Mouse (Mus musculus) heart, embryonic 10.5 days (tissue): ENCODE results near the gene Adck1. TPM values are rescaled to one million over a fixed set of nuclear protein-coding genes. Genes with fewer than 3 reads are reported as not detected.

ENCODE experiments used
- DNase-seq: peaks from one replicate; pipeline ENCODE4 v3.0.0-alpha.2; 2017; ENCODE audit warnings: low spot score
- H3K27ac ChIP-seq: fragments of 300-500 bp; sonication (generic); 2 replicates; pipeline ENCODE4 v1.5.1; 2016; ENCODE audit warnings: mild to moderate bottlenecking
- H3K27me3 ChIP-seq: fragments of 300-500 bp; sonication (generic); 2 replicates; pipeline ENCODE4 v1.6.1; 2016; ENCODE audit warnings: mild to moderate bottlenecking; ENCODE audit not compliant: poor library complexity, insufficient read depth, severe bottlenecking
- H3K36me3 ChIP-seq: fragments of 300-500 bp; sonication (generic); 2 replicates; pipeline ENCODE4 v1.6.1; 2016; ENCODE audit warnings: mild to moderate bottlenecking, moderate library complexity
- H3K4me1 ChIP-seq: fragments of 300-500 bp; sonication (generic); 2 replicates; pipeline ENCODE4 v1.6.1; 2016; ENCODE audit warnings: mild to moderate bottlenecking
- H3K4me3 ChIP-seq: fragments of 300-500 bp; sonication (generic); 2 replicates; pipeline ENCODE4 v1.5.1; 2016; ENCODE audit warnings: mild to moderate bottlenecking, moderate library complexity
- H3K9me3 ChIP-seq: fragments of 300-500 bp; sonication (generic); 2 replicates; pipeline ENCODE4 v1.6.1; 2016; ENCODE audit warnings: mild to moderate bottlenecking, moderate library complexity
- WGBS: fragments of 180-500 bp; shearing (Covaris S2); methylation state at CpG from one replicate; pipeline ENCODE4 v1.1.7; 2016; 5-methylcytosine and 5-hydroxymethylcytosine counted together
- polyA plus RNA-seq: library from polyadenylated mRNA; unstranded; fragments of >200 nt; fragmentation: Nextera tagmentation; extraction: Ambion mirVana; gene quantifications from 2 replicates; pipeline ENCODE4 v1.2.1, GENCODE M21; 2016

Gene Adck1
- polyA plus RNA-seq, 1 experiment from 2014 or later: 22.5 TPM

GRCm38 (mm10) chr12:88436962-88437750 lies 76.8 kb downstream of the Adck1 start:
- H3K4me1 ChIP-seq: no peaks in the 10 kb centered on the region
- DNase-seq: no peak
- H3K4me3 ChIP-seq: no peak overlapping the region
- 78% methylated on average over 15 of the region's 15 CpGs for WGBS
- H3K36me3 ChIP-seq: no peaks in the 10 kb centered on the region
- no peaks in the 10 kb centered on the region for H3K27me3 ChIP-seq
- no peak overlapping the region for H3K27ac ChIP-seq
- no peaks in the 10 kb centered on the region for H3K9me3 ChIP-seq

GRCm38 (mm10) chr12:88441922-88442809 lies 81.8 kb downstream of the Adck1 start:
- 85% methylated on average over 14 of the region's 14 CpGs for WGBS
- Histone ChIP-seq H3K4me1 (no peaks in the 10 kb centered on the region), H3K36me3 (peaks cover 7% of the 10 kb centered on the region; the same call in 1 of the 2 replicates), H3K4me3 (no peak overlapping the region), H3K9me3 (no peaks in the 10 kb centered on the region), H3K27me3 (no peaks in the 10 kb centered on the region), H3K27ac (no peak overlapping the region)
- DNase-seq: no peak

- Histone ChIP-seq H3K36me3 (peaks cover 14% of the 10 kb centered on the region; the same call in 1 of the 2 replicates), H3K4me1 (no peaks in the 10 kb centered on the region), H3K9me3 (no peaks in the 10 kb centered on the region), H3K27me3 (no peaks in the 10 kb centered on the region), H3K4me3 (no peak overlapping the region), H3K27ac (no peak overlapping the region)
- no peak for DNase-seq
- WGBS: 90% methylated on average over 5 of the region's 5 CpGs
These were observed 83.7 kb downstream of the Adck1 start for GRCm38 (mm10) chr12:88444040-88444439.

- Histone ChIP-seq H3K27me3 (no peaks in the 10 kb centered on the region), H3K36me3 (peaks cover 28% of the 10 kb centered on the region), H3K4me3 (no peak overlapping the region), H3K9me3 (no peaks in the 10 kb centered on the region), H3K4me1 (no peaks in the 10 kb centered on the region), H3K27ac (no peak overlapping the region)
- DNase-seq: no peak
- WGBS: 88% methylated on average over 3 of the region's 3 CpGs
These were observed 85.1 kb downstream of the Adck1 start for GRCm38 (mm10) chr12:88445471-88445870.

GRCm38 (mm10) chr12:88450658-88451563 lies 90.6 kb downstream of the Adck1 start:
- Histone ChIP-seq H3K27ac (no peak overlapping the region), H3K4me1 (peaks cover 11% of the 10 kb centered on the region), H3K9me3 (no peaks in the 10 kb centered on the region), H3K27me3 (no peaks in the 10 kb centered on the region), H3K4me3 (no peak overlapping the region), H3K36me3 (peaks cover 30% of the 10 kb centered on the region)
- WGBS: 84% methylated on average over 4 of the region's 4 CpGs
- DNase-seq: no peak

GRCm38 (mm10) chr12:88454701-88455410 lies 94.5 kb downstream of the Adck1 start:
- H3K9me3 ChIP-seq: no peaks in the 10 kb centered on the region
- peaks cover 8% of the 10 kb centered on the region; the same call in 1 of the 2 replicates for H3K36me3 ChIP-seq
- 65% methylated on average over 12 of the region's 12 CpGs for WGBS
- H3K4me3 ChIP-seq: no peak overlapping the region
- H3K27ac ChIP-seq: no peak overlapping the region; the same call in 1 of the 2 replicates
- DNase-seq: no peak
- H3K4me1 ChIP-seq: peaks cover 11% of the 10 kb centered on the region
- H3K27me3 ChIP-seq: no peaks in the 10 kb centered on the region

- peaks cover 11% of the 10 kb centered on the region for H3K4me1 ChIP-seq
- H3K27me3 ChIP-seq: no peaks in the 10 kb centered on the region
- no peak for DNase-seq
- peaks cover 12% of the 10 kb centered on the region for H3K36me3 ChIP-seq
- no peak overlapping the region for H3K27ac ChIP-seq
- no peak overlapping the region for H3K4me3 ChIP-seq
- no peaks in the 10 kb centered on the region for H3K9me3 ChIP-seq
- WGBS: 82% methylated on average over 1 of the region's 1 CpGs
These were observed 96.7 kb downstream of the Adck1 start for GRCm38 (mm10) chr12:88457021-88457420.

- peaks cover 12% of the 10 kb centered on the region for H3K36me3 ChIP-seq
- WGBS: 92% methylated on average over 12 of the region's 12 CpGs
- DNase-seq: peak; percentile 67
These were observed 98.6 kb downstream of the Adck1 start for GRCm38 (mm10) chr12:88458936-88459335.

GRCm38 (mm10) chr12:88459461-88459860 lies 99.1 kb downstream of the Adck1 start:
- Histone ChIP-seq H3K27me3 (no peaks in the 10 kb centered on the region), H3K4me3 (no peak overlapping the region)

More at GRCm38 (mm10) chr12:88458936-88459335, 98.6 kb downstream of the Adck1 start:
- Histone ChIP-seq H3K27ac (no peak overlapping the region), H3K9me3 (no peaks in the 10 kb centered on the region), H3K27me3 (no peaks in the 10 kb centered on the region), H3K4me1 (peaks cover 6% of the 10 kb centered on the region), H3K4me3 (no peak overlapping the region)

GRCm38 (mm10) chr12:88461026-88461425 lies 100.7 kb downstream of the Adck1 start:
- H3K27ac ChIP-seq: no peak overlapping the region
- H3K36me3 ChIP-seq: peaks cover 12% of the 10 kb centered on the region
- H3K9me3 ChIP-seq: no peaks in the 10 kb centered on the region
- 92% methylated on average over 6 of the region's 6 CpGs for WGBS
- no peaks in the 10 kb centered on the region; the same call in 1 of the 2 replicates for H3K4me1 ChIP-seq
- H3K27me3 ChIP-seq: no peaks in the 10 kb centered on the region
- H3K4me3 ChIP-seq: no peak overlapping the region
- DNase-seq: peak; percentile 67

More at GRCm38 (mm10) chr12:88459461-88459860, 99.1 kb downstream of the Adck1 start:
- peaks cover 5% of the 10 kb centered on the region for H3K4me1 ChIP-seq
- no peaks in the 10 kb centered on the region for H3K9me3 ChIP-seq
- no peak overlapping the region for H3K27ac ChIP-seq
- 76% methylated on average over 1 of the region's 1 CpGs for WGBS
- H3K36me3 ChIP-seq: peaks cover 12% of the 10 kb centered on the region
- peak; percentile 10 for DNase-seq

- DNase-seq: no peak
- Histone ChIP-seq H3K36me3 (peaks cover 12% of the 10 kb centered on the region), H3K27ac (no peak overlapping the region), H3K27me3 (no peaks in the 10 kb centered on the region), H3K9me3 (no peaks in the 10 kb centered on the region), H3K4me3 (no peak overlapping the region), H3K4me1 (no peaks in the 10 kb centered on the region)
- WGBS: 80% methylated on average over 10 of the region's 10 CpGs
These were observed 103.4 kb downstream of the Adck1 start for GRCm38 (mm10) chr12:88463588-88464290.
